Mouse (Mus musculus) skeletal muscle tissue, adult 2 months (tissue): ENCODE data around the gene Col5a3.
"Not testable (repeated sequence)": the region's sequence is repeated elsewhere in the genome, so short reads cannot be mapped to it uniquely, and the experiment has no call there.

Experiments used
- DNase-seq: peaks from one replicate; pipeline ENCODE4 v3.0.0-alpha.2; 2012; ENCODE audit warnings: low read depth, low spot score

Gene Col5a3

GRCm38 (mm10) chr9:20814521-20815272, at the start of gene Col5a3:
Col5a3 (minus strand) TSS chr9:20815067.
- DNase-seq, result peak; percentile 76

GRCm38 (mm10) chr9:20862225-20862624, 47.4 kb upstream of the Col5a3 start:
- DNase-seq, result no peak

GRCm38 (mm10) chr9:20861821-20862220, 47.0 kb upstream of the Col5a3 start:
- DNase-seq, result no peak

- DNase-seq, result no peak
Measured at GRCm38 (mm10) chr9:20859926-20860325, 45.1 kb upstream of the Col5a3 start.

GRCm38 (mm10) chr9:20857131-20857530, 42.3 kb upstream of the Col5a3 start:
- no peak for DNase-seq

GRCm38 (mm10) chr9:20850179-20850578, 35.3 kb upstream of the Col5a3 start:
- DNase-seq, result no peak

- DNase-seq, result no peak
Measured at GRCm38 (mm10) chr9:20842670-20843069, 27.8 kb upstream of the Col5a3 start.

GRCm38 (mm10) chr9:20842211-20842610, 27.3 kb upstream of the Col5a3 start:
- DNase-seq, result no peak

GRCm38 (mm10) chr9:20838931-20839330, 24.1 kb upstream of the Col5a3 start:
- DNase-seq, result no peak

GRCm38 (mm10) chr9:20837184-20837947, 22.5 kb upstream of the Col5a3 start:
- no peak for DNase-seq

GRCm38 (mm10) chr9:20835431-20835954, 20.6 kb upstream of the Col5a3 start:
- DNase-seq, result not testable (repeated sequence)

GRCm38 (mm10) chr9:20834881-20835280, 20.0 kb upstream of the Col5a3 start:
- no peak for DNase-seq

GRCm38 (mm10) chr9:20830901-20831643, 16.2 kb upstream of the Col5a3 start:
- DNase-seq, result peak; percentile 98

GRCm38 (mm10) chr9:20828127-20828526, 13.3 kb upstream of the Col5a3 start:
- no peak for DNase-seq

GRCm38 (mm10) chr9:20825781-20826180, 10.9 kb upstream of the Col5a3 start:
- no peak for DNase-seq

GRCm38 (mm10) chr9:20822821-20823220, 8.0 kb upstream of the Col5a3 start:
- no peak for DNase-seq

GRCm38 (mm10) chr9:20820001-20820400, 5.1 kb upstream of the Col5a3 start:
- no peak for DNase-seq

GRCm38 (mm10) chr9:20818236-20818635, 3.4 kb upstream of the Col5a3 start, which contains the start of gene Rdh8:
Rdh8 (plus strand) TSS chr9:20818503.
- DNase-seq, result no peak

GRCm38 (mm10) chr9:20812537-20813271, 2.2 kb downstream of the Col5a3 start:
- DNase-seq, result peak; percentile 44

- no peak for DNase-seq
Measured at GRCm38 (mm10) chr9:20810773-20811172, 4.1 kb downstream of the Col5a3 start.

- DNase-seq, result peak; percentile 40
Measured at GRCm38 (mm10) chr9:20810271-20810670, 4.6 kb downstream of the Col5a3 start.
